Comparison of ENCODE assay signal across 9 mouse cellular contexts in genomic region chr12:53587691-53588504, GRCm38 (mm10).
A peak's percentile ranks its signal among the peaks of the same experiment; 100 is the strongest.
DNase-seq lines count a peak whose midpoint lies in the region; ATAC-seq and TF ChIP-seq lines count a peak whose summit lies in the region.
"Had no signal": no experiment of that assay in that cellular context is flagged by ENCODE, and none has a peak within 500 bp of the region (broad histone marks: within the 10 kb centered on the region; RNA-seq: fewer than 3 reads in every experiment).

No protein-coding gene starts in this region.

- no peak for TF ChIP-seq EP300 in heart, postnatal 0 days (IDR thresholded peaks at IDR 0.05; ENCODE audit: low read depth)

- H3K9ac ChIP-seq in forebrain, embryonic 11.5 days (ENCODE audit: low read length): no peak overlapping the region
- no peak overlapping the region for H3K9ac ChIP-seq in heart, postnatal 0 days (replicated peaks; ENCODE audit: low read depth, low read length)
- H3K9ac ChIP-seq: lung, embryonic 15.5 days had no signal

- no peaks in the 10 kb centered on the region for H3K36me3 ChIP-seq in forebrain, embryonic 11.5 days (ENCODE audit: control insufficient read depth, insufficient read depth, low read length)
- H3K36me3 ChIP-seq in heart, postnatal 0 days (replicated peaks; ENCODE audit: control insufficient read depth, insufficient read depth, low read length): no peaks in the 10 kb centered on the region
- H3K36me3 ChIP-seq: lung, embryonic 15.5 days had no signal

- intact Hi-C loops in left cerebral cortex, postnatal 14 days (cut with DNase I): no loop called here

- H3K4me1 ChIP-seq in forebrain, embryonic 11.5 days (replicated peaks; ENCODE audit: control insufficient read depth, insufficient read depth, low read length): peaks cover 9% of the 10 kb centered on the region; the same call in 1 of the 2 replicates
- no peaks in the 10 kb centered on the region for H3K4me1 ChIP-seq in heart, postnatal 0 days (ENCODE audit: control insufficient read depth, insufficient read depth)

- peak; percentile 80 for ATAC-seq in forebrain, embryonic 11.5 days (replicated peaks; ENCODE audit: low FRiP score)
- peak; percentile 71 for ATAC-seq in heart, postnatal 0 days (ENCODE audit: insufficient read depth, low read depth)

- no peaks in the 10 kb centered on the region for H3K9me3 ChIP-seq in forebrain, embryonic 11.5 days (ENCODE audit: control insufficient read depth, low read length)
- no peaks in the 10 kb centered on the region for H3K9me3 ChIP-seq in heart, postnatal 0 days (replicated peaks; ENCODE audit: control insufficient read depth, low read length)
- H3K9me3 ChIP-seq: lung, embryonic 15.5 days had no signal

- H3K4me2 ChIP-seq in forebrain, embryonic 11.5 days (ENCODE audit: low read depth, low read length, severe bottlenecking): no peak overlapping the region
- H3K4me2 ChIP-seq in heart, postnatal 0 days (ENCODE audit: low read depth, low read length): no peak overlapping the region
- H3K4me2 ChIP-seq: lung, embryonic 15.5 days had no signal

- H3K27me3 ChIP-seq in forebrain, embryonic 11.5 days (ENCODE audit: control insufficient read depth, insufficient read depth, low read length): no peaks in the 10 kb centered on the region
- H3K27me3 ChIP-seq in heart, postnatal 0 days (ENCODE audit: control insufficient read depth, insufficient read depth, low read length): no peaks in the 10 kb centered on the region
- H3K27me3 ChIP-seq: lung, embryonic 15.5 days had no signal

- DNase-seq in heart, adult 18-20 months: peak; percentile 7 to 17
- no peak for DNase-seq in heart, adult 11 months
- DNase-seq in adrenal gland, postnatal 10 days: peak; percentile 67
- DNase-seq in forebrain, embryonic 11.5 days (ENCODE audit: low spot score): peak; percentile 70
- peak; percentile 73 for DNase-seq in heart, postnatal 0 days (ENCODE audit: low spot score)
- peak; percentile 39 to 43 for DNase-seq in left cerebral cortex, postnatal 14 days (ENCODE audit: low spot score in 2 of 2)
- DNase-seq in right cerebral cortex, postnatal 10 days (ENCODE audit: low spot score in 2 of 2): peak; percentile 76 to 79
- no peak for DNase-seq in urinary bladder, postnatal 4 days (ENCODE audit: low spot score in 2 of 2)

- 70% methylated on average over 19 of the region's 19 CpGs for WGBS in forebrain, embryonic 11.5 days
- WGBS in heart, postnatal 0 days: 71% methylated on average over 19 of the region's 19 CpGs

- H3K4me3 ChIP-seq in forebrain, embryonic 11.5 days (ENCODE audit: low read depth, low read length): no peak overlapping the region
- no peak overlapping the region for H3K4me3 ChIP-seq in heart, postnatal 0 days (ENCODE audit: low read depth, low read length)
- H3K4me3 ChIP-seq: lung, embryonic 15.5 days had no signal

- no peak for TF ChIP-seq CTCF in heart, postnatal 0 days (IDR thresholded peaks at IDR 0.05; ENCODE audit: low read depth)

- peak overlapping the region; percentile 4; the same call in 1 of the 2 replicates for H3K27ac ChIP-seq in forebrain, embryonic 11.5 days (ENCODE audit: low read depth, low read length)
- H3K27ac ChIP-seq in heart, postnatal 0 days (ENCODE audit: low read depth): no peak overlapping the region
- H3K27ac ChIP-seq: lung, embryonic 15.5 days had no signal

Comparison
In these comparisons a context has a peak if more than half of its experiments do, and no peak if none do; other contexts are left out.
1. DNase-seq: peak in heart, adult 18-20 months (2 of 2), adrenal gland, postnatal 10 days (single experiment), forebrain, embryonic 11.5 days (single experiment), heart, postnatal 0 days (single experiment), left cerebral cortex, postnatal 14 days (2 of 2) and right cerebral cortex, postnatal 10 days (2 of 2); none in heart, adult 11 months (single experiment) and urinary bladder, postnatal 4 days (0 of 2).